Mouse (Mus musculus) kidney, adult 18-20 months (tissue): ENCODE measurements around the gene Tdrd9.
A peak's percentile ranks its signal among the peaks of the same experiment; 100 is the strongest.

Source experiments
- DNase-seq: peaks from one replicate; pipeline ENCODE4 v3.0.0; 2021

Tdrd9 gene

GRCm38 (mm10) chr12:112108696-112109445 lies 137.5 kb downstream of the Tdrd9 start:
- DNase-seq: peak; percentile 75

GRCm38 (mm10) chr12:112109701-112110100 lies 138.3 kb downstream of the Tdrd9 start:
- peak; percentile 54 for DNase-seq

GRCm38 (mm10) chr12:112111323-112111722 lies 140.0 kb downstream of the Tdrd9 start:
- DNase-seq: no peak

GRCm38 (mm10) chr12:112112235-112112634 lies 140.9 kb downstream of the Tdrd9 start:
- DNase-seq: no peak

- no peak for DNase-seq
These were observed 141.5 kb downstream of the Tdrd9 start for GRCm38 (mm10) chr12:112112686-112113396.

- DNase-seq: peak; percentile 93
These were observed 142.4 kb downstream of the Tdrd9 start for GRCm38 (mm10) chr12:112113710-112114109.

- DNase-seq: no peak
These were observed 145.6 kb downstream of the Tdrd9 start for GRCm38 (mm10) chr12:112117006-112117405.

- DNase-seq: no peak
These were observed 146.3 kb downstream of the Tdrd9 start for GRCm38 (mm10) chr12:112117649-112118048.
